Mouse (Mus musculus) hindbrain, embryonic 12.5 days (tissue): ENCODE data around the gene Olfr131. TPM values are rescaled to one million over a fixed set of nuclear protein-coding genes. Genes with fewer than 3 reads are reported as not detected.
"Not testable (repeated sequence)": the region's sequence is repeated elsewhere in the genome, so short reads cannot be mapped to it uniquely, and the experiment has no call there.

Experiments
- ATAC-seq: fragments of 200-750 bp; cut with Nextera tagmentation; 2 replicates; pipeline ENCODE4 v1.8.0; 2017; ENCODE audit warnings: moderate TSS enrichment; ENCODE audit not compliant: low FRiP score
- H3K27ac ChIP-seq: fragments of 300-500 bp; sonication (generic); 2 replicates; pipeline ENCODE4 v1.5.1; 2016; ENCODE audit warnings: mild to moderate bottlenecking
- H3K27me3 ChIP-seq: fragments of 300-500 bp; sonication (generic); 2 replicates; pipeline ENCODE4 v1.6.1; 2016; ENCODE audit warnings: mild to moderate bottlenecking
- H3K36me3 ChIP-seq: fragments of 300-500 bp; sonication (generic); 2 replicates; pipeline ENCODE4 v1.6.1; 2016; ENCODE audit warnings: mild to moderate bottlenecking
- H3K4me1 ChIP-seq: fragments of 300-500 bp; sonication (generic); 2 replicates; pipeline ENCODE4 v1.6.1; 2016
- H3K4me2 ChIP-seq: fragments of 300-500 bp; sonication (generic); replicated peaks from 2 replicates; pipeline ENCODE4 v1.6.1; 2016; ENCODE audit warnings: mild to moderate bottlenecking
- H3K4me3 ChIP-seq: fragments of 300-500 bp; sonication (generic); 2 replicates; pipeline ENCODE4 v1.5.1; 2016; ENCODE audit warnings: mild to moderate bottlenecking
- H3K9ac ChIP-seq: fragments of 300-500 bp; sonication (generic); 2 replicates; pipeline ENCODE4 v1.6.1; 2016; ENCODE audit warnings: mild to moderate bottlenecking, moderate library complexity
- H3K9me3 ChIP-seq: fragments of 300-500 bp; sonication (generic); replicated peaks from 2 replicates; pipeline ENCODE4 v1.6.1; 2016; ENCODE audit warnings: mild to moderate bottlenecking
- WGBS: fragments of 180-500 bp; shearing (Covaris S2); methylation state at CpG from one replicate; pipeline ENCODE4 v1.1.7; 2016; 5-methylcytosine and 5-hydroxymethylcytosine counted together
- polyA plus RNA-seq: library from polyadenylated mRNA; unstranded; fragments of >200 nt; fragmentation: Nextera tagmentation; extraction: Ambion mirVana; gene quantifications from 2 replicates; pipeline ENCODE4 v1.2.1, GENCODE M21; 2016

The Olfr131 gene
- not detected in 2 replicates for polyA plus RNA-seq

- no peak for ATAC-seq
- H3K9me3 ChIP-seq = no peaks in the 10 kb centered on the region
- no peak within 1 kb of the TSS for H3K4me2 ChIP-seq
- H3K4me3 ChIP-seq = no peak within 1 kb of the TSS
- no peak within 1 kb of the TSS for H3K27ac ChIP-seq
- H3K9ac ChIP-seq = no peak within 1 kb of the TSS
- H3K36me3 ChIP-seq = no peaks in the 10 kb centered on the region
- H3K4me1 ChIP-seq = no peaks in the 10 kb centered on the region
- no peaks in the 10 kb centered on the region for H3K27me3 ChIP-seq
Observed at GRCm38 (mm10) chr17:38088593-38088992, at the start of gene Olfr131. Olfr131 (minus strand) TSS chr17:38088693.

DNA sequence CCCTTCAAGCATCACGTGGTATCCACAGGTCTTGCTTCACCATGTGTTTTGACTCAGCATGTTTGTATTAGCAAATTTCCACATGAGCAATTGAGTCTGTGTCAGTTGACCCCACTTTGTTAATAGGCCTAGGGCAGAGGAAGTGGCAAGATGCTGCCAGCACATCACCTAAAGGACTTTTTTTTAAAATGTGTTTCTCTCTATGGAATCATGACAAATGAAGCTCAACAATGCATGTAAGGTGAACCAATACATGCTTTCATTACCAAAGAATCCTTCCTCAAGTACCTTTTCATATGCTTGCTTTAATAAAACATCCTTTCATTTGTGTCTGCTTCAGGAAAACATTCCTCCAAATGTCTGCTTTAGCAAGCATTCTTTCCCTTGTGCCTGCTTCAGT lies 45.9 kb upstream of the Olfr131 start, which contains the start of gene Olfr132:
Gene Olfr132, minus strand, starts transcription at position 101 of the 400 bp plus-strand sequence.
- Histone ChIP-seq H3K9me3 (no peaks in the 10 kb centered on the region), H3K4me3 (no peak within 1 kb of the TSS), H3K27ac (no peak within 1 kb of the TSS), H3K4me2 (no peak within 1 kb of the TSS), H3K27me3 (no peaks in the 10 kb centered on the region), H3K9ac (no peak within 1 kb of the TSS), H3K36me3 (no peaks in the 10 kb centered on the region), H3K4me1 (no peaks in the 10 kb centered on the region)
- 68% methylated on average over 1 of the region's 1 CpGs for WGBS
- ATAC-seq = no peak

DNA sequence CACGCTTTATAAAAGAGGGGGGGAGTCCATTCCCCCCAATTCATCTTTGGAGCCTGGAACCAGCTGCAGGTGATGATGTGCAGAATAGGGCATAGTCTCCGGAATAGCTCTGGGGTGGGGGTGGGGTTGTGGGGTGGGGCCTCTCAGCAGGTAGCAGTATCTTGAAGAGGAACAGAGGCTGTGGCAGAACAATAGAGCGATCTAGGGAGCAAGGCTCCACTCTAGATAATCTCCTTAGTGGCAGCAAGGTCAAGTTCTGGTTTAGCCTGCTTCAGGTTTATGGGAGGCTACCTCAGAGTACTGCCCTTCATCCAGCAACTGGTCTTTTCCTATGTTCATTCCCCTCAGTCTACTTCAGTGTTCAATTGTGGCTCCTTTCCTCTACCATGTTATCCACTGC lies 36.9 kb upstream of the Olfr131 start:
- 62% methylated on average over 3 of the region's 3 CpGs for WGBS

DNA sequence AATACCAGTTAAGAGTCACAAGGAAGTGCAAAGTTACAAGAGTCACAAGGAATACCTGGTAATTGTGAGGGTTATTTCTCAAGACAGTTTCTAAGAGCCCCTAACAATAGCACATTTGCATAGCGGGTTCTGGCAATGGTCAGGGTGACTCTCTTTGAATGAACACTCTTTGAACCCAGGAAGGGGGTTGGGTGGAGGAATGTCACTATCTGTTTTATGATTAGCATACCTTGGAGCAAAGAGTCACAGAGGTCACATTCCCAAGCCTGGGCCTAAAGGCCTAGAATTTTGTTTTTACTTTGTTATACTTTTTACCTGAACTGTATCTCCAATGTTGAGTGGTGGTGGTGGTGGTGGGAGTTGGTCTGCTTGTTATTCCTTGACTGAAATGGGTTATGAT lies 35.7 kb upstream of the Olfr131 start:
- H3K4me1 ChIP-seq, H3K9ac ChIP-seq, H3K9me3 ChIP-seq, ATAC-seq, H3K27ac ChIP-seq, H3K36me3 ChIP-seq, H3K4me3 ChIP-seq, H3K27me3 ChIP-seq, H3K4me2 ChIP-seq: not testable (repeated sequence)
- WGBS = 91% methylated on average over 1 of the region's 1 CpGs

More for the DNA sequence above, 36.9 kb upstream of the Olfr131 start:
- not testable (repeated sequence) for ATAC-seq, H3K9ac ChIP-seq, H3K27me3 ChIP-seq, H3K36me3 ChIP-seq, H3K4me1 ChIP-seq, H3K4me3 ChIP-seq, H3K27ac ChIP-seq, H3K4me2 ChIP-seq, H3K9me3 ChIP-seq

- 86% methylated on average over 4 of the region's 4 CpGs for WGBS
- H3K36me3 ChIP-seq = no peaks in the 10 kb centered on the region
- no peak overlapping the region for H3K9ac ChIP-seq
- H3K27me3 ChIP-seq = no peaks in the 10 kb centered on the region
- no peak overlapping the region for H3K27ac ChIP-seq
- no peak for ATAC-seq
- no peaks in the 10 kb centered on the region for H3K9me3 ChIP-seq
- H3K4me1 ChIP-seq = no peaks in the 10 kb centered on the region
- no peak overlapping the region for H3K4me2 ChIP-seq
- H3K4me3 ChIP-seq = no peak overlapping the region
Observed at GRCm38 (mm10) chr17:38082364-38082763, 6.1 kb downstream of the Olfr131 start.

- 87% methylated on average over 1 of the region's 1 CpGs for WGBS
- Histone ChIP-seq H3K27ac (no peak within 1 kb of the TSS), H3K4me2 (no peak within 1 kb of the TSS), H3K9ac (no peak within 1 kb of the TSS), H3K4me3 (no peak within 1 kb of the TSS), H3K36me3 (no peaks in the 10 kb centered on the region), H3K27me3 (no peaks in the 10 kb centered on the region), H3K9me3 (no peaks in the 10 kb centered on the region), H3K4me1 (no peaks in the 10 kb centered on the region)
- no peak for ATAC-seq
Observed at GRCm38 (mm10) chr17:38063621-38064020, 24.9 kb downstream of the Olfr131 start, which contains the start of gene Olfr130. Olfr130 (plus strand) TSS chr17:38063921.

DNA sequence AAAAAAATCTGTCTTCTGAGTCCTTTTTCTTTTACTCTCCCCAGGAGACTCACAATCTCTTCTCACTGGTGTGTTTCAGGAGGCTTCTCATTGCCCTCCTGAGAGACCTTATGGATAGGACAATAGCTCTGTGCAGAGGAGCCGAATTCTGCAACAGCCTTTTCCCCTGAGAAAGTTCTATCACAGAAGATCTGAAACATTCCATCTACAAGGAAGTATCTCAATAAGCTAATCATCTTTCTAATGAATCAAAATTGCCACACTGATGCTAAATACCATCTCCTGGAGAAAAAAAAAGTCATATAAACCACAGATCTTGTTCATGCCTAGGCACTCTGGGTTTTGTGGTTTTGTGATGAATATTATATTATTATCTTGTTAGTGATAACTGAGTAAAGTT lies 28.5 kb downstream of the Olfr131 start, which contains the start of gene Olfr129:
Gene Olfr129, minus strand, starts transcription at position 101 of the 400 bp plus-strand sequence.
- no peaks in the 10 kb centered on the region for H3K4me1 ChIP-seq
- no peak within 1 kb of the TSS for H3K4me3 ChIP-seq
- no peaks in the 10 kb centered on the region for H3K27me3 ChIP-seq
- 0 out of 2 replicates have a peak, but pooled peaks cover 2% of the 10 kb centered on the region for H3K9me3 ChIP-seq
- no peak for ATAC-seq
- no peaks in the 10 kb centered on the region for H3K36me3 ChIP-seq
- H3K27ac ChIP-seq = no peak within 1 kb of the TSS
- no peak within 1 kb of the TSS for H3K4me2 ChIP-seq
- H3K9ac ChIP-seq = no peak within 1 kb of the TSS
- 84% methylated on average over 1 of the region's 1 CpGs for WGBS

Other genes starting within 250 kb of the Olfr131 start
- not detected in 2 replicates for gene Olfr126, start 241.2 kb downstream of the Olfr131 start, polyA plus RNA-seq
- gene Olfr127, start 188.3 kb downstream of the Olfr131 start, polyA plus RNA-seq = not detected in 2 replicates
- not detected in 2 replicates for gene Olfr128, start 168.1 kb downstream of the Olfr131 start, polyA plus RNA-seq
- not detected in 2 replicates for gene Olfr761, start 135.6 kb downstream of the Olfr131 start, polyA plus RNA-seq
- gene Olfr129, start 28.6 kb downstream of the Olfr131 start, polyA plus RNA-seq = not detected in 2 replicates
- gene Olfr130, start 24.8 kb downstream of the Olfr131 start, polyA plus RNA-seq = not detected in 2 replicates
- gene Olfr132, start 45.8 kb upstream of the Olfr131 start, polyA plus RNA-seq = not detected in 2 replicates
- gene Olfr133, start 56.6 kb upstream of the Olfr131 start, polyA plus RNA-seq = not detected in 2 replicates
- not detected in 2 replicates for gene Olfr134, start 82.7 kb upstream of the Olfr131 start, polyA plus RNA-seq
- gene Olfr135, start 115.6 kb upstream of the Olfr131 start, polyA plus RNA-seq = not detected in 2 replicates
- not detected in 2 replicates for gene Olfr138, start 172.3 kb upstream of the Olfr131 start, polyA plus RNA-seq
- not detected in 2 replicates for gene Olfr137, start 218.9 kb upstream of the Olfr131 start, polyA plus RNA-seq
- gene Olfr136, start 241.1 kb upstream of the Olfr131 start, polyA plus RNA-seq = not detected in 2 replicates